Mouse (Mus musculus) gastrocnemius, postnatal 10 days (tissue): ENCODE results near the gene Hyal4. TPM values are rescaled to one million over a fixed set of nuclear protein-coding genes. Genes with fewer than 3 reads are reported as not detected.
A peak's percentile ranks its signal among the peaks of the same experiment; 100 is the strongest.

Experiments used
- DNase-seq: peaks from one replicate; pipeline ENCODE4 v3.0.0; 2021; ENCODE audit warnings: mixed read lengths
- long read RNA-seq, 2 experiments: library from polyadenylated mRNA; stranded (forward); transcript quantifications; one replicate each; pipeline ENCODE4 v2.0.0; 2021
- total RNA-seq, 2 experiments: library from RNA; stranded (reverse); gene quantifications; 2 replicates each; pipeline ENCODE4 v1.2.3; 2021

Hyal4 gene
- not detected for total RNA-seq
- long read RNA-seq, experiment 1: 0 reads
- long read RNA-seq, experiment 2: 0 reads

DNA sequence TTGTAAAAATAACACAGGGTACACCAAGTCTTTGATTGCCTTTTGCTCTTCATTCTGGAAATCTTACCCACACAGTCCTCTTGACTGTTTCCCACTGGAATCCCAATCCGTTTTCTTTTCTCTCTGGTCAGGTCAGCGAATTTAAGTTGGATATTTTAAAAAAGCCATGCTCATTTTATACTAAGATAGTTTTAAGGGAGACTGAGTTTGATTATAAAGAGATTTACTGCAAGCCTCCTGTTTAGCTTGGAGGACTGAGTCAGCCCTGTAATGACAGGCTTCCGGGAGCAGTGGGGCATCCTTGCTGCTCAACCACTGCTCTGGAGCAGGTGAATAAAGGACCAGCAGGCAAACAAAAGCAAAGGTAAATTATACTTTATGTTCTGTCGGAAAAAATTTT is at the start of gene Hyal4:
TSS of gene Hyal4 (plus strand) at position 301 of the 400 bp plus-strand sequence.
- DNase-seq: no peak

DNA sequence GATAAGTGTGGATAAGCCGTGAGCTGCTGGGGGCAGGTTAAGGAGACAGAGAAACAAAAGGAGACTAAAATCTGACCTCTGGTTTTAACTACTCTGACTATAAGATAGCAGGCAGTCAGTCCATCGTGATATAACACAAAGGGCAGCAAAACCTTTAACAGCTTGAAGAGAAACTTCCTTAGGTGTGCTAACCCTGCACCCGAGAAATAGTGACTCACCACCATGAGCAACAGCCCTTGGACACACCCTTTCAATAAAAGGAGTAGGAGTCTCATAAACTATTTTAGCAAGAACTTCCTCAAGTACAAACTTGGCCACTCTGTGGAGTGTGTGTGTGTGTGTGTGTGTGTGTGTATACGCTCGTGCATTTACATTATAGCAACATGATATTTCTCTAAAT is 41.0 kb upstream of the Hyal4 start:
- no peak for DNase-seq

DNA sequence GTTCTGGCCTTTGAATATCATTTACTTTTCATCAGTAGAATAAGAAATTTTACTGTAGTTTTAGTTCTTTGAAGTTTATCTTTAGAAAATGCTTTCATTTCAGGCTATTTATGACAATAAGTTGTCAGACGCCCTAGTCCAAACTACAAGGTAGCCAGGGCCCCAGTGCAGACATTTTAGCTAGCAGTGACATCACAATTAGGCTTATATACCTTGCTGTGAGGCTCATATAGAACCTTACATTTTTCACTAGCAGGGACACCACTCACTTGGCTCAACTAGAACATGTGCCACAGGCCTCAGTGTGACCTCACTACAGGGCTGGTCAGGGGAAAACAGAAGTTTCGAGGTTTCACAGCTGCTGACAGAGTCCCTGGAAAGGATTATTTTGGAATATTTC is 40.6 kb upstream of the Hyal4 start:
- no peak for DNase-seq

DNA sequence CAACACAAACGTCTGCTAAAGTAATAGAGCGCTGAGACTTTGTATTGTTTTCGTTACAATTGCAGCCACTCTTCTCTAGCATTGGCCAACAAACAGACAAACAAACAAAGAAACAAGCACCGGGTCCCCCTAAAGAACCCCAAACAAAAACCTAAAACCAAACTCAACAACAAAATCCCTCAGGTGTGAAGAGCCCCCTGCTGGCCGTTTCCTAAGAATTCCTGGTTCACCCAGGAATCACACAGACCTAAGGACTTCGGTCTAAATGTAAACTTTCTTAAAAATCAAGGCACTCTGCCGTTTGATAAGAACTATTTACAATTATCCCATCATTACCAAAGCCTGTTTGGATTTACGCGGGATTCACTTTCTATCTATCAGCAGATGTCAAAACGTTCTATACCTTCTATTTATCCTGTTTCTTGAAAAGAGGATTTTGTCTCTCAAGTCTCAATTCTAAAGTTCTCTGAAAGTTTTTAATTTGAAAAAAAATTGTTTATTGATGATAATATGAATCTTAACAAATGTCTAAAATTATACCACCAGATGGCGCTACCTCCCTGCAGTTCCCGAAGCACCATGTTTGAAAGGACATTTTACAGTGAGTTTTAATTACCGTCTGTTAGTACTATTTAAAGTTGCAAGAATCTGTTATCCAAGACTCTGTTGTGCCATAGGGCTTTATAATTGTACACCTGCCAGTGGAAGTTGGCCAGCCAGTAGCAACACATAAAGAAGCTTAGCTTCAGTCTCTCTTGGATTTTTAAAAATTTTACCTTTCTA is 26.6 kb upstream of the Hyal4 start:
- DNase-seq: peak; percentile 13

DNA sequence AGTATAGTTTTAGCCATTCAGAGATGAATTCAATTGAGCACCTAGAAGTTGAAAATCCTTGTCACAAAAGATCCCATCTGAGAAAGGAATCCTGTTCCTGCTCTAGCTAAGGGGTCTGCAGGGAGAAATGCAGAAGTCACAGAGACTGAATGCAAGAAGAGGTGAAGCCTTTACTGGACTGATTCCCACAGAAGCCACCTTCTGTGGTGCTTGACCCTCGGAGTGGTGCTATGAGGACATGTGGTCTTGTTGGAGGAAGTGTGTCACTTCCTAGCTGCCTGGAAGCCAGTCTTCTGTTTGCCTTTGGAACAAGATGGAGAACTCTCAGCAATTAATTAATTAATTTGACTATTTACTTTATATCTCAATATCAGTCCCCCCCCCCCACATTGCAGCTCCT is 20.0 kb upstream of the Hyal4 start:
- no peak for DNase-seq

DNA sequence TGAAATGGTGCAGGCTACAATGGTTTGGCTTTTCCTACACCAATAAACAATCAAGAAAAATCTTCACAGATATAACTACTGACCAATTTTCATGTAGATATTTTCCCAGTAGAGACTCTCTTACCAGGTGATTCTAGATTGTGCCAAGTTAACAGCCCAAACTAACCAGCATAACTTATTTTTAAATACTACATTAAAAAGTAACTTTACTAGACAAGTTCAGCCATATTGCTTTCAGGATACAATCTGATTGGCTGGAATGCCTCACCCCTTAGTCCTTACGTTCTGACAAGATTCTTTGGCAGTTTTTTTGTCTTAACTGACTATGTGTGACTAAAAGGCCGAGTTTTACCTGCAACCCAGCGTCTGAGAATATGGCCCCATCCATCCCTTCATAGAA is 15.2 kb upstream of the Hyal4 start, which contains the start of gene Hyal6:
TSS of gene Hyal6 (plus strand) at position 301 of the 400 bp plus-strand sequence.
- no peak for DNase-seq

DNA sequence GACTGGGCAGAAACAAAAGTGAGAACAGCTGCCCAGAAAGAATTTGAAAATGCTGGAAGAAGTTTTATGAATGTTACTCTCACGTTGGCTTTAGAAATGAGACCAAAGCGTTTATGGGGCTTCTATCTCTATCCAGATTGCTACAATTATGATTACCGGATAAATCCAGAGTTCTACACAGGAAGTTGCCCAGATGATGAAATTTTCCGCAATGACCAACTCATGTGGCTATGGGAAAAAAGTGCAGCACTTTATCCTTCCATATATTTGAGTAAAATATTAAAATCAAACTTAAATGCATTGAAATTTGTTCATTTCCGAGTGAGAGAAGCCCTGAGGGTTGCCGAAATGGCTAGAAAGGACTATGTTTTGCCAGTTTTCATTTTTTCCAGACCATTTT is 13.6 kb upstream of the Hyal4 start:
- no peak for DNase-seq

DNA sequence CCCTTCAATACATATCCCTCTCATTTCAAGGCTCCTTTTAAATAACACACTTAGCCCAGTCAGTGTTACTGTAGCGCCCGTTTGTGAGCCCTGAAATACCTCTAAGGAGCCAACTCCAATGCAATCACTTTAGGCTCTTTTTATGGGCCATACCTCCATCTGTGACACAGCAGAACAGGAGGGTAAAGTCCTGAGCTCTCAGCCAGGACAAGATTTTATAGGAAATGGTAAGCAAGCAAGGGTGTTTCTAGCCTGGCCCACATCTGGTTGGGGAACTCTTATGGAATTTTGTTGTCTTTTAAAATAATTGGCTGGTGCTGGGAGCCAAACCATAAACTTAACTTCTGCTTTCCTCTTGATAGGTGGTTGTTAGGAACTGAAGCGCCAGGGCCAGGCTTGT is 11.2 kb downstream of the Hyal4 start:
- no peak for DNase-seq

DNA sequence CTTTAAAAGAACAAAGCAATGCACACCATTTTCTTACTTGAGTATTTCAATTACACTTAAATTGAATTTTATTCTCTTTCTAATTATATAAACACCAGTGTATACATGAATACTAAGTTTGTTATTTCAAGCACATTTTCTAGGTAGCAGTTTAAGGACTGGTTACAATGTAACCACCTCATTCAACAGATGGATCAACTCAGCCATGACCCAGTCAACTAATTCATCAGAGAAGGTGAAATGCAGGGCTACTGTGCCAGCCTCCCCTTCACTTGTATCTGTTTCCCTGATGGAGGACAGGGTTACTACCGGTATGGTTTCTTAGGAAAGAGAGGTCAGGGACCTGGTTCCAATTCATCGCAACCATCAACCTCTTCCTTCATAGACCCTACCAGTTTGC is 18.1 kb downstream of the Hyal4 start:
- DNase-seq: no peak

DNA sequence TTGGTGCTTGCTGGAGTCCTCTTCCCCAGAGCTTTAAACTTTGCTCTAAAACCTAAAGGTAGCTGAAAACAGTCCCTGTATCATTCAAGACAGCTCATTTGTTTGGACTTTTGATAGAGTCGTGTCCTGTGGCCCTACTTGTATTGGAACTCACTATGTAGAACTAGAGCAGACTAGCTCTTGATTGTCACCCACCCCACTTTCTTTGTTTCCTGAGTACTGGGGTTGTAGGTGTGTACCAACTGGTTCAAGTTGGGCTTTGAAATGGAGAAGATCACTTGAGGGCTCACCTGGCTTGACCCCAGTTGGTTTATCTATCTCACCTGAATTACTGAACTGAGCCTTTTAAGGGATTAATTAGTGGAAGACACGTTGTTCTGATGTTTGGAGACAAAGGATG is 31.1 kb downstream of the Hyal4 start:
- DNase-seq: no peak

DNA sequence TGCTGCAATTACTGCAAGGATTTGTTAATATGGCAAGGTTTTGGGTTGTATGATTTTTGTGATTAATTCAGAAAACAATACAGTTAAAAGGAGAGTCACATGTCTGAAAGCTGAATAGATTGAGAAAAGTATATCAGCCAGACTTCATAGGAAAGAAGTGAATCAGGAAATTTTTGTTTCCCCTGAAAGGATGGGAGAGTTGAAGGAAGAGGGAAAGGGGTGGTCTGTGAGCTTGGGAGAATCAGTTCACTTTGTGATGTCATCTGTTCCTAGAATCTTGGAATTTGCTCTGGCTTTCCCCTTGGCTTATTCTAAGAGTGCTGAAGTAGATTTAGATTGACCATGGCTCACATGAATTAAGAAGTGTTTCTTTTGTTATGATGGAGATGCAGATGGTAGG is 42.8 kb downstream of the Hyal4 start, which contains the start of gene Spam1:
TSS of gene Spam1 (plus strand) at position 301 of the 400 bp plus-strand sequence.
- no peak for DNase-seq

Other genes with a start within 250 kb of the Hyal4 start
- under 1 TPM in 1 of 2 experiments, not detected in 1; 0.07 TPM for gene Iqub, start 233.3 kb upstream of the Hyal4 start, total RNA-seq
- gene Ndufa5, start 220.3 kb upstream of the Hyal4 start, total RNA-seq: 100 to 1,000 TPM; 486 to 517 TPM
- 1 to 10 TPM; 2.8 to 3.3 TPM for gene Asb15, start 220.2 kb upstream of the Hyal4 start, total RNA-seq
- gene Lmod2, start 150.6 kb upstream of the Hyal4 start, total RNA-seq: 100 to 1,000 TPM; 126 TPM
- 10 to 100 TPM; 19.0 to 26.3 TPM for gene Wasl, start 83.3 kb upstream of the Hyal4 start, total RNA-seq
- not detected for gene Hyal6, start 15.1 kb upstream of the Hyal4 start, total RNA-seq
- gene Spam1, start 42.9 kb downstream of the Hyal4 start, total RNA-seq: not detected
- gene Hyal5, start 109.7 kb downstream of the Hyal4 start, total RNA-seq: not detected
- gene Tmem229a, start 208.0 kb downstream of the Hyal4 start, total RNA-seq: under 1 TPM; 0.59 TPM